Mouse (Mus musculus): ENCODE measurements at regions not wholly inside any gene's neighbourhood (a gene's known extent, or its start where the extent isn't known, plus 50 kb on each side); places are given as distances from the start of the nearest gene placed in this dataset.

- Histone ChIP-seq H3K9ac (no peak overlapping the region), H3K27ac (no peak overlapping the region), H3K9me3 (no peaks in the 10 kb centered on the region), H3K36me3 (no peaks in the 10 kb centered on the region), H3K4me3 (no peak overlapping the region), H3K27me3 (replicated peaks) (no peaks in the 10 kb centered on the region), H3K4me1 (no peaks in the 10 kb centered on the region), H3K4me2 (replicated peaks) (no peak overlapping the region)
- ATAC-seq (ENCODE audit: low FRiP score, low read depth) = no peak
- WGBS = 28% methylated on average over 2 of the region's 2 CpGs
Measured at GRCm38 (mm10) chr7:37192536-37192935, 494.6 kb downstream of the Tshz3 start.

- Histone ChIP-seq H3K4me1 (no peaks in the 10 kb centered on the region), H3K36me3 (no peaks in the 10 kb centered on the region), H3K9me3 (no peaks in the 10 kb centered on the region), H3K27me3 (replicated peaks) (no peaks in the 10 kb centered on the region), H3K27ac (no peak overlapping the region), H3K9ac (no peak overlapping the region), H3K4me2 (replicated peaks) (no peak overlapping the region), H3K4me3 (no peak overlapping the region)
- 80% methylated on average over 5 of the region's 5 CpGs for WGBS
- ATAC-seq (ENCODE audit: low FRiP score, low read depth) = no peak
Measured at GRCm38 (mm10) chr7:37204800-37205199, 506.9 kb downstream of the Tshz3 start.

GRCm38 (mm10) chr7:37208305-37208704, 510.4 kb downstream of the Tshz3 start:
- Histone ChIP-seq H3K4me1 (0 out of 2 replicates have a peak, but pooled peaks cover 2% of the 10 kb centered on the region), H3K27me3 (replicated peaks) (no peaks in the 10 kb centered on the region), H3K9ac (no peak overlapping the region), H3K27ac (no peak overlapping the region), H3K4me2 (replicated peaks) (no peak overlapping the region), H3K9me3 (no peaks in the 10 kb centered on the region), H3K36me3 (no peaks in the 10 kb centered on the region), H3K4me3 (no peak overlapping the region)
- 89% methylated on average over 7 of the region's 7 CpGs for WGBS
- ATAC-seq (ENCODE audit: low FRiP score, low read depth) = no peak

- Histone ChIP-seq H3K27me3 (replicated peaks) (no peaks in the 10 kb centered on the region), H3K4me1 (peaks cover 6% of the 10 kb centered on the region; the same call in 1 of the 2 replicates), H3K27ac (no peak overlapping the region), H3K36me3 (no peaks in the 10 kb centered on the region), H3K4me3 (no peak overlapping the region), H3K4me2 (replicated peaks) (peak overlapping the region; percentile 29), H3K9ac (no peak overlapping the region), H3K9me3 (no peaks in the 10 kb centered on the region)
- ATAC-seq (ENCODE audit: low FRiP score, low read depth) = no peak
- 39% methylated on average over 3 of the region's 3 CpGs for WGBS
Measured at GRCm38 (mm10) chr7:37213751-37214181, 515.8 kb downstream of the Tshz3 start.

GRCm38 (mm10) chr7:37215498-37215897, 517.6 kb downstream of the Tshz3 start:
- no peaks in the 10 kb centered on the region for H3K27me3 ChIP-seq (replicated peaks)
- H3K9ac ChIP-seq = no peak overlapping the region
- H3K4me3 ChIP-seq = no peak overlapping the region
- no peaks in the 10 kb centered on the region for H3K9me3 ChIP-seq
- no peak overlapping the region for H3K27ac ChIP-seq
- no peak overlapping the region for H3K4me2 ChIP-seq (replicated peaks)
- no peaks in the 10 kb centered on the region for H3K36me3 ChIP-seq
- ATAC-seq (ENCODE audit: low FRiP score, low read depth) = no peak
- H3K4me1 ChIP-seq = peaks cover 6% of the 10 kb centered on the region; the same call in 1 of the 2 replicates
- WGBS = 93% methylated on average over 6 of the region's 6 CpGs

GRCm38 (mm10) chr7:37220476-37220875, 522.6 kb downstream of the Tshz3 start:
- Histone ChIP-seq H3K9me3 (0 out of 2 replicates have a peak, but pooled peaks cover 5% of the 10 kb centered on the region), H3K27me3 (replicated peaks) (no peaks in the 10 kb centered on the region), H3K4me2 (replicated peaks) (no peak overlapping the region), H3K36me3 (no peaks in the 10 kb centered on the region), H3K4me1 (no peaks in the 10 kb centered on the region), H3K27ac (no peak overlapping the region), H3K4me3 (no peak overlapping the region), H3K9ac (no peak overlapping the region)
- 95% methylated on average over 5 of the region's 5 CpGs for WGBS
- ATAC-seq (ENCODE audit: low FRiP score, low read depth) = no peak

- ATAC-seq (ENCODE audit: low FRiP score, low read depth) = no peak
- no peaks in the 10 kb centered on the region for H3K36me3 ChIP-seq
- 73% methylated on average over 3 of the region's 3 CpGs for WGBS
Measured at GRCm38 (mm10) chr7:37226423-37226822, 528.5 kb downstream of the Tshz3 start.

GRCm38 (mm10) chr7:37230641-37231347, 532.9 kb downstream of the Tshz3 start:
- Histone ChIP-seq H3K4me3 (no peak overlapping the region), H3K9me3 (no peaks in the 10 kb centered on the region), H3K4me1 (no peaks in the 10 kb centered on the region), H3K27ac (no peak overlapping the region), H3K9ac (no peak overlapping the region), H3K36me3 (no peaks in the 10 kb centered on the region), H3K4me2 (replicated peaks) (no peak overlapping the region), H3K27me3 (replicated peaks) (no peaks in the 10 kb centered on the region)
- WGBS = 86% methylated on average over 6 of the region's 6 CpGs
- no peak for ATAC-seq (ENCODE audit: low FRiP score, low read depth)

More at GRCm38 (mm10) chr7:37226423-37226822, 528.5 kb downstream of the Tshz3 start:
- Histone ChIP-seq H3K27ac (no peak overlapping the region), H3K9ac (no peak overlapping the region), H3K4me3 (no peak overlapping the region), H3K9me3 (0 out of 2 replicates have a peak, but pooled peaks cover 5% of the 10 kb centered on the region), H3K27me3 (replicated peaks) (no peaks in the 10 kb centered on the region), H3K4me1 (no peaks in the 10 kb centered on the region), H3K4me2 (replicated peaks) (no peak overlapping the region)

- no peaks in the 10 kb centered on the region for H3K9me3 ChIP-seq
- no peaks in the 10 kb centered on the region for H3K36me3 ChIP-seq
- no peak overlapping the region for H3K9ac ChIP-seq
- no peak overlapping the region for H3K27ac ChIP-seq
- H3K4me1 ChIP-seq = no peaks in the 10 kb centered on the region
- no peak overlapping the region for H3K4me2 ChIP-seq (replicated peaks)
- no peak for ATAC-seq (ENCODE audit: low FRiP score, low read depth)
- H3K4me3 ChIP-seq = no peak overlapping the region
- H3K27me3 ChIP-seq (replicated peaks) = no peaks in the 10 kb centered on the region
- 86% methylated on average over 6 of the region's 6 CpGs for WGBS
Measured at GRCm38 (mm10) chr7:37240832-37241231, 532.6 kb downstream of the Zfp536 start.

- H3K9ac ChIP-seq = no peak overlapping the region
- no peaks in the 10 kb centered on the region for H3K36me3 ChIP-seq
- no peak overlapping the region for H3K27ac ChIP-seq
- no peaks in the 10 kb centered on the region for H3K4me1 ChIP-seq
- 35% methylated on average over 7 of the region's 7 CpGs for WGBS
- no peak for ATAC-seq (ENCODE audit: low FRiP score, low read depth)
- no peak overlapping the region for H3K4me2 ChIP-seq (replicated peaks)
- H3K9me3 ChIP-seq = no peaks in the 10 kb centered on the region
- no peaks in the 10 kb centered on the region for H3K27me3 ChIP-seq (replicated peaks)
- no peak overlapping the region for H3K4me3 ChIP-seq
Measured at GRCm38 (mm10) chr7:37241781-37242180, 531.7 kb downstream of the Zfp536 start.

GRCm38 (mm10) chr7:37242476-37242875, 531.0 kb downstream of the Zfp536 start:
- Histone ChIP-seq H3K9ac (no peak overlapping the region), H3K9me3 (no peaks in the 10 kb centered on the region), H3K4me2 (replicated peaks) (no peak overlapping the region), H3K27me3 (replicated peaks) (no peaks in the 10 kb centered on the region), H3K36me3 (no peaks in the 10 kb centered on the region), H3K27ac (no peak overlapping the region), H3K4me1 (no peaks in the 10 kb centered on the region), H3K4me3 (no peak overlapping the region)
- WGBS = 85% methylated on average over 8 of the region's 8 CpGs
- no peak for ATAC-seq (ENCODE audit: low FRiP score, low read depth)

GRCm38 (mm10) chr7:37246156-37246555, 527.3 kb downstream of the Zfp536 start:
- H3K9ac ChIP-seq = no peak overlapping the region
- no peak overlapping the region for H3K4me2 ChIP-seq (replicated peaks)
- H3K9me3 ChIP-seq = no peaks in the 10 kb centered on the region
- 85% methylated on average over 4 of the region's 4 CpGs for WGBS
- no peak overlapping the region for H3K4me3 ChIP-seq
- H3K36me3 ChIP-seq = no peaks in the 10 kb centered on the region
- no peaks in the 10 kb centered on the region for H3K27me3 ChIP-seq (replicated peaks)
- no peaks in the 10 kb centered on the region for H3K4me1 ChIP-seq
- no peak overlapping the region for H3K27ac ChIP-seq
- no peak for ATAC-seq (ENCODE audit: low FRiP score, low read depth)

GRCm38 (mm10) chr7:37254431-37254830, 519.0 kb downstream of the Zfp536 start:
- Histone ChIP-seq H3K4me3 (no peak overlapping the region), H3K27me3 (replicated peaks) (no peaks in the 10 kb centered on the region), H3K4me1 (no peaks in the 10 kb centered on the region), H3K36me3 (no peaks in the 10 kb centered on the region), H3K4me2 (replicated peaks) (no peak overlapping the region), H3K9me3 (peaks cover 9% of the 10 kb centered on the region; the same call in 1 of the 2 replicates), H3K27ac (no peak overlapping the region), H3K9ac (no peak overlapping the region)
- ATAC-seq (ENCODE audit: low FRiP score, low read depth) = no peak
- 73% methylated on average over 9 of the region's 9 CpGs for WGBS
